Mouse (Mus musculus) G1E (cell line): Measurements from ENCODE around the gene Dtx4.

Experiments
- CTCF ChIP-seq: IDR thresholded peaks from 2 replicates; pipeline ENCODE4 v1.5.1; 2012; ENCODE audit warnings: low read depth, low read length, inconsistent platforms, mixed read lengths
- GATA1 ChIP-seq: IDR thresholded peaks from 2 replicates; pipeline ENCODE4 v1.6.1; 2012; ENCODE audit warnings: borderline replicate concordance, low read length, inconsistent platforms, mixed read lengths

GRCm38 (mm10) chr19:12502756-12503155 is 1.5 kb upstream of the Dtx4 start:
- TF ChIP-seq CTCF (no peak), GATA1 (no peak)
